Mouse (Mus musculus) stomach, embryonic 14.5 days (tissue): Measurements from ENCODE around the gene Ubqln1. TPM values are rescaled to one million over a fixed set of nuclear protein-coding genes. Genes with fewer than 3 reads are reported as not detected.
A peak's percentile ranks its signal among the peaks of the same experiment; 100 is the strongest.

Experiments
- ATAC-seq: fragments of 200-750 bp; cut with Nextera tagmentation; 2 replicates; pipeline ENCODE4 v1.8.0; 2017; ENCODE audit warnings: low read depth, moderate TSS enrichment; ENCODE audit not compliant: insufficient number of reproducible peaks, insufficient read depth, low FRiP score
- H3K27ac ChIP-seq: fragments of 300-500 bp; sonication (generic); 2 replicates; pipeline ENCODE4 v1.5.1; 2014; ENCODE audit warnings: mild to moderate bottlenecking, low read length, moderate library complexity, mixed read lengths
- H3K27me3 ChIP-seq: fragments of 300-500 bp; sonication (generic); 2 replicates; pipeline ENCODE4 v1.6.1; 2014; ENCODE audit warnings: low read length, control low read depth, mixed read lengths; ENCODE audit not compliant: control insufficient read depth, insufficient read depth
- H3K36me3 ChIP-seq: fragments of 300-500 bp; sonication (generic); 2 replicates; pipeline ENCODE4 v1.6.1; 2014; ENCODE audit warnings: mild to moderate bottlenecking, control low read depth, low read length, moderate library complexity, mixed read lengths; ENCODE audit not compliant: control insufficient read depth, insufficient read depth
- H3K4me1 ChIP-seq: fragments of 300-500 bp; sonication (generic); 2 replicates; pipeline ENCODE4 v1.6.1; 2014; ENCODE audit warnings: low read length, control low read depth, mixed read lengths; ENCODE audit not compliant: control insufficient read depth, insufficient read depth
- H3K4me2 ChIP-seq: fragments of 300-500 bp; sonication (generic); replicated peaks from 2 replicates; pipeline ENCODE4 v1.6.1; 2014; ENCODE audit warnings: low read depth, low read length, control low read depth
- H3K4me3 ChIP-seq: fragments of 300-500 bp; sonication (generic); 2 replicates; pipeline ENCODE4 v1.5.1; 2014; ENCODE audit warnings: low read depth, low read length, control low read depth
- H3K9ac ChIP-seq: fragments of 300-500 bp; sonication (generic); replicated peaks from 2 replicates; pipeline ENCODE4 v1.6.1; 2014; ENCODE audit warnings: low read depth, mild to moderate bottlenecking, control low read depth, low read length, moderate library complexity, mixed read lengths
- H3K9me3 ChIP-seq: fragments of 300-500 bp; sonication (generic); 2 replicates; pipeline ENCODE4 v1.6.1; 2016; ENCODE audit warnings: low read depth, low read length, control low read depth; ENCODE audit not compliant: control insufficient read depth
- WGBS: fragments of 180-500 bp; shearing (Covaris S2); extraction: QIAGEN DNeasy Blood & Tissue Kit; methylation state at CpG from one replicate; pipeline ENCODE4 v1.1.7; 2014; 5-methylcytosine and 5-hydroxymethylcytosine counted together
- polyA plus RNA-seq: library from polyadenylated mRNA; unstranded; fragments of >200 nt; fragmentation: Nextera tagmentation; extraction: Ambion mirVana; gene quantifications from 2 replicates; pipeline ENCODE4 v1.2.1, GENCODE M21; 2014

Gene Ubqln1
- polyA plus RNA-seq, 1 experiment from 2014 or later = 76.2 TPM

GRCm38 (mm10) chr13:58197211-58197610, 18.2 kb downstream of the Ubqln1 start:
- H3K27me3 ChIP-seq = no peaks in the 10 kb centered on the region

GRCm38 (mm10) chr13:58194908-58195307, 20.5 kb downstream of the Ubqln1 start:
- Histone ChIP-seq H3K4me1 (peaks cover 6% of the 10 kb centered on the region; the same call in 1 of the 2 replicates), H3K9me3 (no peaks in the 10 kb centered on the region), H3K4me3 (no peak overlapping the region), H3K4me2 (no peak overlapping the region), H3K9ac (no peak overlapping the region), H3K27me3 (no peaks in the 10 kb centered on the region), H3K27ac (no peak overlapping the region), H3K36me3 (peaks cover 29% of the 10 kb centered on the region)
- no peak for ATAC-seq
- WGBS = 83% methylated on average over 3 of the region's 3 CpGs

More at GRCm38 (mm10) chr13:58197211-58197610, 18.2 kb downstream of the Ubqln1 start:
- no peak for ATAC-seq
- Histone ChIP-seq H3K9me3 (no peaks in the 10 kb centered on the region), H3K36me3 (peaks cover 12% of the 10 kb centered on the region), H3K4me3 (no peak overlapping the region), H3K27ac (no peak overlapping the region), H3K4me1 (peaks cover 6% of the 10 kb centered on the region; the same call in 1 of the 2 replicates), H3K4me2 (no peak overlapping the region), H3K9ac (no peak overlapping the region)
- WGBS = 80% methylated on average over 3 of the region's 3 CpGs

GRCm38 (mm10) chr13:58193221-58193620, 22.2 kb downstream of the Ubqln1 start:
- Histone ChIP-seq H3K27ac (no peak overlapping the region), H3K4me2 (no peak overlapping the region), H3K36me3 (peaks cover 29% of the 10 kb centered on the region), H3K4me1 (no peaks in the 10 kb centered on the region), H3K9me3 (no peaks in the 10 kb centered on the region), H3K4me3 (no peak overlapping the region), H3K27me3 (no peaks in the 10 kb centered on the region), H3K9ac (no peak overlapping the region)
- ATAC-seq = no peak
- WGBS = 97% methylated on average over 3 of the region's 3 CpGs

- Histone ChIP-seq H3K27ac (no peak overlapping the region), H3K4me2 (no peak overlapping the region), H3K27me3 (no peaks in the 10 kb centered on the region), H3K9me3 (no peaks in the 10 kb centered on the region), H3K9ac (no peak overlapping the region), H3K4me3 (no peak overlapping the region), H3K36me3 (peaks cover 36% of the 10 kb centered on the region), H3K4me1 (no peaks in the 10 kb centered on the region)
- no peak for ATAC-seq
- 90% methylated on average over 6 of the region's 6 CpGs for WGBS
These were observed 23.3 kb downstream of the Ubqln1 start for GRCm38 (mm10) chr13:58192146-58192545.

GRCm38 (mm10) chr13:58191516-58191915, 23.9 kb downstream of the Ubqln1 start:
- H3K36me3 ChIP-seq = peaks cover 40% of the 10 kb centered on the region
- WGBS = 98% methylated on average over 14 of the region's 14 CpGs
- H3K9ac ChIP-seq = no peak overlapping the region
- no peaks in the 10 kb centered on the region for H3K9me3 ChIP-seq
- no peak for ATAC-seq
- H3K4me2 ChIP-seq = no peak overlapping the region
- no peaks in the 10 kb centered on the region for H3K4me1 ChIP-seq
- no peak overlapping the region for H3K4me3 ChIP-seq
- no peaks in the 10 kb centered on the region for H3K27me3 ChIP-seq
- no peak overlapping the region for H3K27ac ChIP-seq

GRCm38 (mm10) chr13:58189473-58189872, 26.0 kb downstream of the Ubqln1 start:
- Histone ChIP-seq H3K27me3 (no peaks in the 10 kb centered on the region), H3K36me3 (peaks cover 33% of the 10 kb centered on the region), H3K9me3 (no peaks in the 10 kb centered on the region), H3K4me1 (no peaks in the 10 kb centered on the region), H3K4me3 (no peak overlapping the region), H3K9ac (no peak overlapping the region), H3K4me2 (no peak overlapping the region), H3K27ac (no peak overlapping the region)
- no peak for ATAC-seq
- 71% methylated on average over 5 of the region's 5 CpGs for WGBS

- Histone ChIP-seq H3K4me1 (no peaks in the 10 kb centered on the region), H3K4me2 (no peak overlapping the region), H3K9me3 (no peaks in the 10 kb centered on the region), H3K27ac (no peak overlapping the region), H3K4me3 (no peak overlapping the region), H3K36me3 (peaks cover 33% of the 10 kb centered on the region), H3K27me3 (no peaks in the 10 kb centered on the region), H3K9ac (no peak overlapping the region)
- peak; percentile 23; the same call in 1 of the 2 replicates for ATAC-seq
- WGBS = 56% methylated on average over 4 of the region's 4 CpGs
These were observed 27.0 kb downstream of the Ubqln1 start for GRCm38 (mm10) chr13:58188412-58188811.

- H3K4me2 ChIP-seq = no peak overlapping the region
- no peak for ATAC-seq
- H3K4me3 ChIP-seq = no peak overlapping the region
- H3K36me3 ChIP-seq = peaks cover 37% of the 10 kb centered on the region
- no peaks in the 10 kb centered on the region for H3K9me3 ChIP-seq
- 74% methylated on average over 3 of the region's 3 CpGs for WGBS
- no peaks in the 10 kb centered on the region for H3K4me1 ChIP-seq
- no peaks in the 10 kb centered on the region for H3K27me3 ChIP-seq
- H3K27ac ChIP-seq = no peak overlapping the region
- H3K9ac ChIP-seq = no peak overlapping the region
These were observed 27.7 kb downstream of the Ubqln1 start for GRCm38 (mm10) chr13:58187751-58188150.

- WGBS = 92% methylated on average over 8 of the region's 8 CpGs
- ATAC-seq = no peak
- Histone ChIP-seq H3K27me3 (no peaks in the 10 kb centered on the region), H3K27ac (no peak overlapping the region), H3K36me3 (peaks cover 36% of the 10 kb centered on the region), H3K4me3 (no peak overlapping the region), H3K4me1 (no peaks in the 10 kb centered on the region), H3K9ac (no peak overlapping the region), H3K9me3 (no peaks in the 10 kb centered on the region), H3K4me2 (no peak overlapping the region)
These were observed 29.2 kb downstream of the Ubqln1 start for GRCm38 (mm10) chr13:58186281-58186680.
